Mouse (Mus musculus): ENCODE measurements at regions not wholly inside any gene's neighbourhood (a gene's known extent, or its start where the extent isn't known, plus 50 kb on each side); places are given as distances from the start of the nearest gene placed in this dataset.

DNA sequence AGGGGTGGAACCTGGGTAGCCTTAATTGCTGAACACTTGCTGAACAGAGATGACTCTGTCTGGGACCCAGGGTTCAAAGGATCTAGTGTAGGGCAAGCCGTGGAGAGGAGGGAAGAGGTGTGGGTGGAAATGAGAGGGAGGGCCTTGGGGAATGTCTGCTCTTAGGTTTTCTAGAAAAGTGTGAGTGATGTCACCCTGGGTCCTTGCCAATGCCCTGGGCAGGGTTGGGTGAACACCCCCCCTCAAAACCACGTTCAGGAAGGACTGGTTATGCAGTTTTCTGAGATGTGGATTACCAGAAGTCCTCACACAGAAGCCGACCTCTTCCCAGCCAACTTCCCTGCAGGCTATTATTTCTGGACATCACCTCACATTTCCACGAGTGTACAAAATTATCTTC lies 252.4 kb upstream of the Habp2 start:
- Histone ChIP-seq H3K4me3 (ENCODE audit: low read depth, low read length) (no peak overlapping the region), H3K27me3 (ENCODE audit: control insufficient read depth, insufficient read depth, low read length) (no peaks in the 10 kb centered on the region), H3K9me3 (ENCODE audit: control insufficient read depth, low read length) (no peaks in the 10 kb centered on the region), H3K4me1 (replicated peaks; ENCODE audit: control insufficient read depth, insufficient read depth) (peaks cover under 1% of the 10 kb centered on the region; the same call in 1 of the 2 replicates), H3K36me3 (ENCODE audit: control insufficient read depth, insufficient read depth, low read length) (no peaks in the 10 kb centered on the region), H3K9ac (ENCODE audit: low read length) (no peak overlapping the region), H3K4me2 (replicated peaks; ENCODE audit: low read depth) (no peak overlapping the region), H3K27ac (replicated peaks) (no peak overlapping the region)
- ATAC-seq (ENCODE audit: low FRiP score, low TSS enrichment): no peak
- no peak for TF ChIP-seq CTCF (IDR thresholded peaks at IDR 0.05; ENCODE audit: low read depth)
- 63% methylated on average over 4 of the region's 4 CpGs for WGBS
- no peak for DNase-seq (ENCODE audit: low spot score)

DNA sequence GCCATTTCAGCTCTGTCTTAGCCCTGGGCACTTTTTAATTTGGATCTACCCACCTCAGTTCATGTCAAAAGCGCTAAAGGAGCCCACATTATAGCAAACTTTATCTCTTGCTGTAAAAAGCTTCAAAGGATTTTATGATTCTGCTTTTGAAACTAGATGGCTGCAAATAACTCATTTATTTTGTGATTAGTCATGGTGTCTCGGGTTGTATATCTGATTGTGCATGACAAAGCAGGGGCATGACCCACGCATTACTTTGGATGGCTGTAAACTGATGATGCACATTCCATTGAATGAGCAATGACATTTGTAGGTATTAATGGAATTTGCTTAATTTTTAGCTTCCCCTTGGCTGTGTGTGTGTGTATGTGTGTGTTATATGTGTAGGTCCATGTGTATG lies 249.4 kb upstream of the Habp2 start:
- TF ChIP-seq CTCF (IDR thresholded peaks at IDR 0.05; ENCODE audit: low read depth) (no peak), EP300 (optimal IDR thresholded peaks at IDR 0.05) (no peak)
- ATAC-seq (ENCODE audit: low FRiP score, low TSS enrichment): no peak
- H3K36me3 ChIP-seq (ENCODE audit: control insufficient read depth, insufficient read depth, low read length): no peaks in the 10 kb centered on the region
- no peak for DNase-seq (ENCODE audit: low spot score)
- H3K27me3 ChIP-seq (ENCODE audit: control insufficient read depth, insufficient read depth, low read length): no peaks in the 10 kb centered on the region
- no peaks in the 10 kb centered on the region for H3K9me3 ChIP-seq (ENCODE audit: control insufficient read depth, low read length)
- 77% methylated on average over 3 of the region's 3 CpGs for WGBS
- H3K27ac ChIP-seq (replicated peaks): no peak overlapping the region
- H3K4me2 ChIP-seq (replicated peaks; ENCODE audit: low read depth): no peak overlapping the region
- no peak overlapping the region for H3K9ac ChIP-seq (ENCODE audit: low read length)
- no peak overlapping the region for H3K4me3 ChIP-seq (ENCODE audit: low read depth, low read length)
- no peaks in the 10 kb centered on the region for H3K4me1 ChIP-seq (replicated peaks; ENCODE audit: control insufficient read depth, insufficient read depth)

DNA sequence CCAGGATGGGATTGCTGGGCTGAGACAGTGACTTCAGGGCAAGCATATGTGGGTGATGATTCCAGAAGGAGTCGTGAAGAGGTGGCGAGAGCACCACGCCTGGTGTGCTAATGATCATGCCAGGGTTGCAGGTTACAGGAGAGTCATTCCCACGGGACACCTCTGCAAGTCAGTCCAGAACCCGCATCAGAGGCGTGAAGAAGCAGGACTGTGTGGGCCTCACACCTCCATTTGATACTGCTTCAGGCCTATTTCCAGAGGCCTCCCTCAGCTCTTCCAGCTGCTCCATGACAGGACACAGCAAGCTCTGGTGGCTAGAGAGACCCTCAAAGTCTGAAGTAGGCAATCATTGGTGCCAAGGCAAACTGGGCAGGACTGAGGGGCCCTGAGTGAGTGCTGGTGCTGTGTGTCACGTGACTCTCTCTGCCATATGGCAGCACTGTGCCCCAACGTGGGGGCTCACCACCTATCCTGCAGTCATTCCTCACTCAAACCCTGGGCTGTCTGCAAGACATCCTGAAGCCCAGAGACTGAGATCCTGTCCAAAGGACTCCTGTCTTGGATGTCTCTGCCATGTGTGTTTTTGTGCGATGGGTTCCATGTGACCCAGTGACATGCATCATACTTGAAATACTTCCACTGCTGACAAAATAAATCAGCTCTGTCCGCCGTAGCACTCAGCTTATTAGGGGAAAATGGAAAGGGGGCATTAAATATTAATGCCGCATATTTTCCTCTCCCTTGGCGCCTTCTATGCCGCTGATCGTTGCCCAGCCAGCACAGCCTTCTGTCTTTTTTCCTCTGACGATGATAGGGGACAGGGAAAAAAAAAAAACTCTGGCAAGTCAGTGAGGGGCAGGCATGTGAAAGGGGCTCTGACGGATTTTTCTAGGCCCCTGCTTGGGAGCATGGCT lies 247.6 kb upstream of the Habp2 start:
- Histone ChIP-seq H3K9me3 (ENCODE audit: control insufficient read depth, low read length) (no peaks in the 10 kb centered on the region), H3K4me3 (ENCODE audit: low read depth, low read length) (no peak overlapping the region), H3K36me3 (ENCODE audit: control insufficient read depth, insufficient read depth, low read length) (no peaks in the 10 kb centered on the region), H3K27me3 (ENCODE audit: control insufficient read depth, insufficient read depth, low read length) (no peaks in the 10 kb centered on the region), H3K9ac (ENCODE audit: low read length) (no peak overlapping the region), H3K4me1 (replicated peaks; ENCODE audit: control insufficient read depth, insufficient read depth) (no peaks in the 10 kb centered on the region), H3K4me2 (replicated peaks; ENCODE audit: low read depth) (no peak overlapping the region), H3K27ac (replicated peaks) (no peak overlapping the region)
- ATAC-seq (ENCODE audit: low FRiP score, low TSS enrichment) (no peak), DNase-seq (ENCODE audit: low spot score) (no peak)
- WGBS: 74% methylated on average over 17 of the region's 17 CpGs
- TF ChIP-seq EP300 (optimal IDR thresholded peaks at IDR 0.05): no peak
- no peak for TF ChIP-seq CTCF (IDR thresholded peaks at IDR 0.05; ENCODE audit: low read depth)

DNA sequence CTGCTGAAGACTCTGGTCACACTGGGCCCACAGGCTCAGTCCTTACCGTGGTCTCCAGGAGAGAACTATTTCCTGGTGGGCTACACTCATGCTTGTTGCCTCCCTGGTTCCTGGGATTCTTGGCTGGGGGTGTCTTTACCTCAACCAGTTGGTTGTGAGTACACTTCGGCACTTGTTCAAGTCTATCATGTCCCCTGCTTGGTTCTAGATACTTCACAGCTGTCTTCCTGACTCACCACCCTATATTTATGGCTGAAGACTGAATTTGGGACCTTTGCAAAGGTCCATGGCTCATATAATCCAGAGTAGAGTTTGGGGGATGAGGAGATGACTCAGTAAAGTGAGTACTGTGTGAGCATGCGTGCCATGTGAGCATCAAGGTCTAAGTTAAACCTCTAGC lies 245.0 kb upstream of the Habp2 start:
- H3K9ac ChIP-seq (ENCODE audit: low read length): no peak overlapping the region
- no peaks in the 10 kb centered on the region for H3K36me3 ChIP-seq (ENCODE audit: control insufficient read depth, insufficient read depth, low read length)
- no peak overlapping the region for H3K4me2 ChIP-seq (replicated peaks; ENCODE audit: low read depth)
- no peak overlapping the region for H3K4me3 ChIP-seq (ENCODE audit: low read depth, low read length)
- no peak for DNase-seq (ENCODE audit: low spot score)
- H3K27me3 ChIP-seq (ENCODE audit: control insufficient read depth, insufficient read depth, low read length): no peaks in the 10 kb centered on the region
- H3K9me3 ChIP-seq (ENCODE audit: control insufficient read depth, low read length): no peaks in the 10 kb centered on the region
- WGBS: 92% methylated on average over 3 of the region's 3 CpGs
- no peaks in the 10 kb centered on the region for H3K4me1 ChIP-seq (replicated peaks; ENCODE audit: control insufficient read depth, insufficient read depth)
- TF ChIP-seq EP300 (optimal IDR thresholded peaks at IDR 0.05): no peak
- TF ChIP-seq CTCF (IDR thresholded peaks at IDR 0.05; ENCODE audit: low read depth): no peak
- no peak for ATAC-seq (ENCODE audit: low FRiP score, low TSS enrichment)
- no peak overlapping the region for H3K27ac ChIP-seq (replicated peaks)

DNA sequence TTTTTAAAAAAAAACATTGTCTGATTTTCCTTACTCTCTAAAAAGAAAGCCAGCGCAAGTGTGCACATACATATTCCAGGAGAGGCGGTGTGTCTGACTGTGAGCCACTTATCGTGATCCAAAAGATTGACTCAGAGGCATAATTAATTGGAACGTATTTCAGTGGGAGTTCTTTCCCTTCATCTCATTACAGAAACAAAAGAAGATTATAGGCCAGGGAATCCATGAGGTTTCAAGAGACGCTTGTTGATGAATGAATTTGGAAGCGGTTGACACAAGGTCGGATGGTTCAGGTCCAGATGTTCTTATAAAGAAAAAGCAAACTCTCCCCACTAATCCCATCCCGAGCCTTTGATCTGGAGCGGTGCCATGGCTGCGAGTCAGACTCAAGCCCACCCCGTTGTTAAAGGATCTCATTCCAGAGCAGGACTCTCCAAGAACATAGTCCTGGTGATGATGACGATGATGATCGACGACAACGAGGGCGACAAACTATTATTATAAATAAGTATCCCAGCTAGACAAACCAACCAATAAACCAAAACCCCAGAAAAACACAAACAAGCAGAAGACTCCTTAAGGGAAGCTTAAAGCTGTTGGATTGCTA lies 240.1 kb upstream of the Habp2 start:
- H3K4me2 ChIP-seq (replicated peaks; ENCODE audit: low read depth): no peak overlapping the region
- DNase-seq (ENCODE audit: low spot score) (no peak), ATAC-seq (ENCODE audit: low FRiP score, low TSS enrichment) (no peak)
- H3K4me1 ChIP-seq (replicated peaks; ENCODE audit: control insufficient read depth, insufficient read depth): no peaks in the 10 kb centered on the region
- H3K9me3 ChIP-seq (ENCODE audit: control insufficient read depth, low read length): no peaks in the 10 kb centered on the region
- H3K9ac ChIP-seq (ENCODE audit: low read length): no peak overlapping the region
- no peak overlapping the region for H3K27ac ChIP-seq (replicated peaks)
- no peak for TF ChIP-seq CTCF (IDR thresholded peaks at IDR 0.05; ENCODE audit: low read depth)
- TF ChIP-seq EP300 (optimal IDR thresholded peaks at IDR 0.05): no peak
- no peaks in the 10 kb centered on the region for H3K36me3 ChIP-seq (ENCODE audit: control insufficient read depth, insufficient read depth, low read length)
- no peaks in the 10 kb centered on the region for H3K27me3 ChIP-seq (ENCODE audit: control insufficient read depth, insufficient read depth, low read length)
- WGBS: 63% methylated on average over 16 of the region's 16 CpGs
- no peak overlapping the region for H3K4me3 ChIP-seq (ENCODE audit: low read depth, low read length)

DNA sequence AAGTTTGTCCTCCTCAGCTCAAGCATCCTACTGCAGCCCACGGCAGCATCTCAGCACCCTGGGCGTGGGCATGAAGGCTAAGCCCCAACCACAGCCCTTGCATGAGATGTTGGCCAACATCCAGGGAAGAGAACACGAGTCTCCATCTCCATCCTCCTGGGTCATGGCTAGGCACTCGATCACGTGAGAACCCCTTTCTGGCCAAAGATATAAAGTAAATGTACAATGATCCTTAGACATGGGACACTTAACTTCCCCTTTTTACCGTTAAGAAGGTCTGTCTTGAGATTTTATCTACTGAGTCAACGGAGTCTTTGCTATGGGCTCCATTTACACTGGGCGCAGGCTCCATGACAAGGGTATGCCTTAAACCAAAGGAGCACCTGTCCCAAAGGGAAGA lies 232.8 kb upstream of the Habp2 start:
- DNase-seq (ENCODE audit: low spot score) (no peak), ATAC-seq (ENCODE audit: low FRiP score, low TSS enrichment) (no peak)
- H3K4me3 ChIP-seq (ENCODE audit: low read depth, low read length): no peak overlapping the region
- H3K4me2 ChIP-seq (replicated peaks; ENCODE audit: low read depth): no peak overlapping the region
- H3K9ac ChIP-seq (ENCODE audit: low read length): no peak overlapping the region
- H3K27me3 ChIP-seq (ENCODE audit: control insufficient read depth, insufficient read depth, low read length): no peaks in the 10 kb centered on the region
- WGBS: 88% methylated on average over 8 of the region's 8 CpGs
- no peaks in the 10 kb centered on the region for H3K9me3 ChIP-seq (ENCODE audit: control insufficient read depth, low read length)
- H3K36me3 ChIP-seq (ENCODE audit: control insufficient read depth, insufficient read depth, low read length): no peaks in the 10 kb centered on the region
- TF ChIP-seq EP300 (optimal IDR thresholded peaks at IDR 0.05) (no peak), CTCF (IDR thresholded peaks at IDR 0.05; ENCODE audit: low read depth) (no peak)
- H3K4me1 ChIP-seq (replicated peaks; ENCODE audit: control insufficient read depth, insufficient read depth): no peaks in the 10 kb centered on the region
- H3K27ac ChIP-seq (replicated peaks): no peak overlapping the region

Data from stomach, postnatal 0 days (tissue).